Mouse (Mus musculus): ENCODE results near the gene Cx3cr1.

Cx3cr1 gene

DNA sequence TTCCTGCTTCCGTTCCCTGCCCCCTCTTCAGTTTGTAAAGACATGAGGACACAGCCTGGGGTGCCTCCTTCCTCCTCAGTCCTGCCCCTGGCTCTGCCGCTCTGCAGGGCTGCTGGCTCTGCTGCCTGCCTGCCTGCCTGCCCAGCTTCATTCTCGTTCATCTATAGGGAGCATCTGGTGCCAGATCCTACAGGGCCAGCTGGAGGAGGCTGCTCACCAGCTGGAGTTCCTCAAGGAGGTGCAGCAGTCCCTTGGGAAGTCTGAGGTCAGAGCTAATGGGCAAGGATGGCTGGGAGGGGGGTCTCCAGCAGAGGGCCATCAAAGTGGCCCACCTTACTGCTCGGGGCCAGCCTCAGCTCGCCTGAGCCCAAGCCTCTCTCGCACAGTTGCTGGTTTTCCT, 119.2 kb downstream of the Cx3cr1 start:
- intact Hi-C loops (cut with DNase I) = no loop called here

- intact Hi-C loops (cut with DNase I) = no loop called here
These were observed 120.9 kb downstream of the Cx3cr1 start for GRCm38 (mm10) chr9:119948804-119949203.

- intact Hi-C loops (cut with DNase I) = no loop called here
These were observed 124.3 kb downstream of the Cx3cr1 start for GRCm38 (mm10) chr9:119945173-119945900.

DNA sequence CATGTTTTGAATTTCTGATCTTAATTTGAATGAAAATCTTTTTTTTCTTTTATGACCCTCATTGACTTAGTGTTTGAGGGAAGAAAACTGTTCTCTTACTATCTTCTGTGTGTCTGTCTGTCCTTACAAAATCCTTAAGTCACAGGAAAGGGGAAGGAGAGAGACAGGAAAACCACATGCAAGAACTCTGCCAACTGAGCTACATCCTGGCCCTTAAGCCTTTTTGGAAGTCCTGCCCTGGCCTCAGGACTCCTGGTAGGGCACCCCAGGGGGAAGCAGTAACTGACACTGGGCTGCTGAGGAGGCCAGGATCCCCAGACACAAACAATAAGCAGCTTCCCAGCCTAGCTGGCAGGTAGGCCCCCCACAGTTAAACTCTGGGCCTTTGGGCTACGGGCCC, 126.4 kb downstream of the Cx3cr1 start:
- intact Hi-C loops (cut with DNase I) = no loop called here

GRCm38 (mm10) chr9:119941861-119942260, 127.8 kb downstream of the Cx3cr1 start:
- intact Hi-C loops (cut with DNase I) = no loop called here

- intact Hi-C loops (cut with DNase I) = no loop called here
These were observed 128.3 kb downstream of the Cx3cr1 start for GRCm38 (mm10) chr9:119941407-119941806.

DNA sequence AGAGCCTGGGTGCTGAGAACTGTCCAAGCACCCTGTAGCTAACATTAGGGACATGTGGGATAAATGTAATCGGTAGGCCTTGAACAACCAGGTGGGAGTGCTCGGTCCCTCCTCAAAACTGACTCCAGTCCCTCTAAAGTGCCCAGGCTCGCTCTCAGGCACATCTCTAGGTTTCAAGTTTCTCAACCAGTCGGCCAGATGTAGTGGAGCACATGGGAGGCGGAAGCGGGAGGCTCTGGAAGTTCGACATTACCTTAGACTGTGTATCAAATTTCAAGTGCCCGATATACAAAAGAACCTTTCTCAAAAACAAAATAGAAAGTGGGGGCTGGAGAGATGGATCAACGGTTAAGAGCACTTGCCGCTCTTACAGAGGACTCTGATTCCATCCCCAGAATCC, 130.0 kb downstream of the Cx3cr1 start:
- intact Hi-C loops (cut with DNase I) = no loop called here

DNA sequence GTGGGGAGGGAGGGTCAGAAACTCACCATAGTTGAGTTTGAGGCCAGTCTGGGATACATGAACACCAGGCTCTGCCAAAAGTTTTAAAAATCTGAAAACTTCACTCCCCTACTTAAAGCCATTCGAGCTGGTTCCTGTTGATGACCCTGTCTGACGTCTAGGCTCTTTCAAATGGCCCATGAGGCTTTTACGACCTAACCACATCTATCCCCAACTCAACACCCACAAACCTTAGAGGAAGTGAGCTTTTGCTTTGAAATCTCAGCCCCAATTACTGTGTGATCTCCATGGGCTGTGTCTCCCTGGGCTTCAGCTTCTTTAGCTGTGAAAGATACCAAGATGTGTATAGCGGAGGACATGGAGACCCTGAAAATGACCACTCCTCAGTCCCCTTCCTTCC, 131.2 kb downstream of the Cx3cr1 start:
- intact Hi-C loops (cut with DNase I) = no loop called here

- intact Hi-C loops (cut with DNase I) = no loop called here
These were observed 132.5 kb downstream of the Cx3cr1 start, which contains the start of the genes Gorasp1 and Ttc21a for GRCm38 (mm10) chr9:119937005-119937773. Gene Gorasp1 (minus strand): TSS chr9:119937565. Gene Ttc21a (plus strand): TSS chr9:119937606.

- intact Hi-C loops (cut with DNase I) = no loop called here
These were observed 136.0 kb downstream of the Cx3cr1 start for GRCm38 (mm10) chr9:119933675-119934074.

- intact Hi-C loops (cut with DNase I) = no loop called here
These were observed 137.3 kb downstream of the Cx3cr1 start for GRCm38 (mm10) chr9:119932358-119932757.

- intact Hi-C loops (cut with DNase I) = no loop called here
These were observed 143.2 kb downstream of the Cx3cr1 start for GRCm38 (mm10) chr9:119926497-119926896.

GRCm38 (mm10) chr9:119925729-119926128, 143.9 kb downstream of the Cx3cr1 start:
- intact Hi-C loops (cut with DNase I) = no loop called here

- intact Hi-C loops (cut with DNase I) = no loop called here
These were observed 144.5 kb downstream of the Cx3cr1 start for GRCm38 (mm10) chr9:119925120-119925657.

DNA sequence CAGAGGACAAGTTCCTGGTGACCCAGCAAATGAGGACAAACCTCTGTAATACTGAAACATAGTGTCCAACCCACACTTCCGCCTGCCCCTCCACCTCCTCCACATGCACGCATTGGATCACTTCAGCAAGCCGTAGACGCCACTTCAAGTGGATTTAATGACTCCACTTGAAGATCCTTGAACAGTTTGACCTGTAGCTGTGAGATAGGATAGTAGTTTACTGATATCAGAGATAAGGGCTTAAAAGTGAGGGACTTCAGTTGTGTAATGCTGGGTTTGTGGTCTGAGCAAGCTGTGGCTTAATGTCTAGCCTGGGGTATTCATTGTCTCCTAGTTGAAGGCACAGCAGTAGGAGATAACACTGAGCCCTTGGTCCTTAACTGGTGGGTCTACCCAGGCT, 146.2 kb downstream of the Cx3cr1 start:
- intact Hi-C loops (cut with DNase I) = no loop called here

GRCm38 (mm10) chr9:119919858-119920257, 149.8 kb downstream of the Cx3cr1 start:
- intact Hi-C loops (cut with DNase I) = no loop called here

- intact Hi-C loops (cut with DNase I) = no loop called here
These were observed 156.4 kb downstream of the Cx3cr1 start for GRCm38 (mm10) chr9:119913087-119913838.

DNA sequence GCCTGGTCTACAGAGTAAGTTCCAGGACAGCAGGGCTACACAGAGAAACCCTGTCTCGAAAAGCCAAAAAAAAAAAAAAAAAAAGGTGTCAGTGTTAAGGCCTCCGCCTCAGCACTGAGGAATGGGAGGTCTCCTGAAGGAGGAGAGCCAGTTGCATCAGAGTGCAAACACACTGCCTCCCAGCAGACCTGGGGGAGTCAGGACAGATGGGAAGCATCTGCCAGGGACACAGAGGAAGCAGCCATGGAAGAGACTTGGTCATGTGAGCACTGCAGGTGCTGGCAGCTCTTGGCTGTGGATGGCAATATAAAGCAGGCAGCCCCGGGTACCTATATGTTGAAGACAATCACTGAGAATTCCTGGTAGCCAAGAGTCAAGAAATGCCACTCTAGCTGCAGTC, 159.7 kb downstream of the Cx3cr1 start:
- intact Hi-C loops (cut with DNase I) = no loop called here

DNA sequence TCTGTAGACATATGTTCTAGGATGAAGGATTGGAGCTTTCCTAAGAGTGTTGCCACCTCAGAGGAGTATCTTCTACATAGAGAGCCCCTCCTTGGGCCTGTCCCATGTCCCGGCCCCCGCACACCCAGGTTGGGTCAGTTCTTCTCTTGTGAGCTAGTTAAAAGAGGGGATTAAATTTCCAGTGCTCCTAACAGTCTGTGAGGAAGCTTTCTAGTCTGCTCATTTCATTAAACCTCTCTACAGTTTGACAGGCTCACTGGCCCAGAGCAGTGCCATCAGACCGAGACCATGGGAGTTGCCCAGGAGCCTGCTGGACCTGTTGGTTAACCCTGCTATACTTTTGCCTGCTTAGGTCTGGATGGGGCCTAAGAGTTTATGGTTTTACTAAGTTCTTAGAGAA, 161.0 kb downstream of the Cx3cr1 start:
- intact Hi-C loops (cut with DNase I) = no loop called here

GRCm38 (mm10) chr9:119902410-119903151, 167.1 kb downstream of the Cx3cr1 start:
- intact Hi-C loops (cut with DNase I) = no loop called here

GRCm38 (mm10) chr9:119899446-119899845, 170.2 kb downstream of the Cx3cr1 start:
- intact Hi-C loops (cut with DNase I) = loop anchor here (10.0 kb wide), 2 partner anchors 255 to 435 kb away; no protein-coding TSS in a partner anchor
